Mouse (Mus musculus) hindbrain, postnatal 0 days (tissue): Measurements from ENCODE around the gene Cc2d1a. TPM values are rescaled to one million over a fixed set of nuclear protein-coding genes. Genes with fewer than 3 reads are reported as not detected.

Experiments used
- ATAC-seq: fragments of 200-750 bp; cut with Nextera tagmentation; 2 replicates; pipeline ENCODE4 v1.8.0; 2017; ENCODE audit warnings: mild to moderate bottlenecking, moderate TSS enrichment, moderate library complexity
- DNase-seq: peaks from one replicate; pipeline ENCODE4 v3.0.0-alpha.2; 2015; ENCODE audit warnings: low spot score
- H3K27ac ChIP-seq: fragments of 300-500 bp; sonication (generic); 2 replicates; pipeline ENCODE4 v1.5.1; 2014; ENCODE audit warnings: mild to moderate bottlenecking
- H3K27me3 ChIP-seq: fragments of 300-500 bp; sonication (generic); 2 replicates; pipeline ENCODE4 v1.6.1; 2014; ENCODE audit warnings: low read length, mixed read lengths; ENCODE audit not compliant: insufficient read depth
- H3K36me3 ChIP-seq: fragments of 300-500 bp; sonication (generic); 2 replicates; pipeline ENCODE4 v1.6.1; 2014; ENCODE audit warnings: low read length, mixed read lengths; ENCODE audit not compliant: insufficient read depth
- H3K4me1 ChIP-seq: fragments of 300-500 bp; sonication (generic); 2 replicates; pipeline ENCODE4 v1.6.1; 2014; ENCODE audit warnings: antibody characterized with exemption, low read length, mixed read lengths; ENCODE audit not compliant: insufficient read depth
- H3K4me2 ChIP-seq: fragments of 300-500 bp; sonication (generic); 2 replicates; pipeline ENCODE4 v1.6.1; 2014; ENCODE audit warnings: low read depth, mild to moderate bottlenecking, low read length, moderate library complexity, mixed read lengths
- H3K4me3 ChIP-seq: fragments of 300-500 bp; sonication (generic); 2 replicates; pipeline ENCODE4 v1.5.1; 2014; ENCODE audit warnings: low read length
- H3K9ac ChIP-seq: fragments of 300-500 bp; sonication (generic); replicated peaks from 2 replicates; pipeline ENCODE4 v1.6.1; 2014; ENCODE audit warnings: mild to moderate bottlenecking, low read length, moderate library complexity, mixed read lengths
- H3K9me3 ChIP-seq: fragments of 300-500 bp; sonication (generic); 2 replicates; pipeline ENCODE4 v1.6.1; 2016; ENCODE audit warnings: low read length, mixed read lengths
- CTCF ChIP-seq: IDR thresholded peaks from 2 replicates; pipeline ENCODE4 v1.5.1; 2016; ENCODE audit warnings: antibody characterized with exemption, control low read depth, low read depth
- WGBS: fragments of 180-500 bp; shearing (Covaris S2); extraction: QIAGEN DNeasy Blood & Tissue Kit; methylation state at CpG from one replicate; pipeline ENCODE4 v1.1.7; 2014; 5-methylcytosine and 5-hydroxymethylcytosine counted together
- polyA plus RNA-seq: library from polyadenylated mRNA; unstranded; fragments of >200 nt; fragmentation: Nextera tagmentation; extraction: Ambion mirVana; gene quantifications from 2 replicates; pipeline ENCODE4 v1.2.1, GENCODE M21; 2015
- total RNA-seq: library from RNA; depleted of rRNA; stranded (reverse); fragments of >200 nt; gene quantifications from 2 replicates; pipeline ENCODE4 v1.2.3, GENCODE M21; 2014

Gene Cc2d1a
- total and polyA plus RNA-seq, 2 experiments from 2014 or later, result 47.1 to 66.2 TPM

GRCm38 (mm10) chr8:84185117-84185516, 37.4 kb upstream of the Cc2d1a start, which contains the start of gene Nanos3:
Nanos3 (minus strand) TSS chr8:84185217.
- peak within 1 kb of the TSS; percentile 95 for H3K27ac ChIP-seq
- H3K4me2 ChIP-seq, result peak within 1 kb of the TSS; percentile 83
- H3K27me3 ChIP-seq, result no peaks in the 10 kb centered on the region
- H3K9ac ChIP-seq, result peak within 1 kb of the TSS; percentile 98
- H3K4me3 ChIP-seq, result peak within 1 kb of the TSS; percentile 86
- H3K36me3 ChIP-seq, result no peaks in the 10 kb centered on the region
- WGBS, result 96% methylated on average over 7 of the region's 7 CpGs
- no peak for DNase-seq
- TF ChIP-seq CTCF, result no peak
- peaks cover 22% of the 10 kb centered on the region for H3K4me1 ChIP-seq
- ATAC-seq, result no peak
- no peaks in the 10 kb centered on the region for H3K9me3 ChIP-seq

DNA sequence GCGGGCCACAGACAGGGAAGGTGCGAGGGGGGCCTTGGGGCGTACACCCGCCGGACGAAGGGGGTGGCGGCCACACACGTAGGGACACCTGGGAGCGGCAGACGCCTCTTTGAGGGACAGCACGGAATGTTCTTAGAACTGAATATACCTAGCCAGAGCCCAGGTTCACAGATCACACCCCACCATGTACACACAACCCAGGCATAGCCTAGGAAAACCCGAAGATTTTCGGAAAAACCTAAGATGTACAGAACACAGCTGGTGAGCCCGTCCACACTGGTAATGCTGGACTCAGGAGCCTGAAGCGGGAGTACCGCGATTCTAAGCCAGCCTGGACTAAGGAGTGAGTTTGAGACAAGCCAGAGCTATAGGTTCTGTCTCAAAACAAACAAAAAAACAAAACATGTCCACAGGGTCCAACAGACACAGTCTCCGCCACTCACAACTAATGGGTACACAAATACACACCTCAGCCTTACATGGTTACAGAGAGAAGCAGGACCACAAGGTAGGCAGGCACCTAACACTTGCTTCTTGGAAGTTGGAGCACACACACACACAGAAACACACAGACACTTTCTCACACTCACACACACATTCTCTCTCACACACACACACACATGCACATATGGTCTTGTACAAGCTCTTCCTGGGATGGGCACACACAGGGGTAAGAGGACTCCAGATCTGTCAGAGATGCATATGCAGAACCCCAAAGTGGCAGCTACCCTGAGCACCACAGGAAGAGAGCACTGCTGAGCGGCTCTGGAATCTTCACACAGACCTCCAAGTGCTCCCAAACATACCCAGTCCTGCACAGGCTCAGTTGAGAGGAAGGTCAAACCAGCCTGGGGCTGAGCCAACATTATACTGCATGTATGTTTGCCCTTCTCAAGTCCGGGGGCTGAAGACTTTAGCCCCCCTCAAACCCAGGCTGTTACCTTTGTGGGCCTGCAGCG, 36.6 kb upstream of the Cc2d1a start:
- TF ChIP-seq CTCF, result no peak
- Histone ChIP-seq H3K27ac (peak overlapping the region; percentile 95), H3K36me3 (no peaks in the 10 kb centered on the region), H3K4me3 (peak overlapping the region; percentile 86), H3K27me3 (no peaks in the 10 kb centered on the region), H3K9ac (peak overlapping the region; percentile 98), H3K4me2 (peak overlapping the region; percentile 83), H3K4me1 (peaks cover 29% of the 10 kb centered on the region), H3K9me3 (no peaks in the 10 kb centered on the region)
- ATAC-seq (peak; percentile 33), DNase-seq (no peak)
- WGBS, result 18% methylated on average over 21 of the region's 21 CpGs

- TF ChIP-seq CTCF, result no peak
- peak overlapping the region; percentile 83 for H3K4me2 ChIP-seq
- no peaks in the 10 kb centered on the region for H3K9me3 ChIP-seq
- peak overlapping the region; percentile 98 for H3K9ac ChIP-seq
- H3K36me3 ChIP-seq, result no peaks in the 10 kb centered on the region
- DNase-seq, result peak; percentile 76
- peak overlapping the region; percentile 95 for H3K27ac ChIP-seq
- peak; percentile 46 for ATAC-seq
- WGBS, result 1% methylated on average over 71 of the region's 87 CpGs
- H3K4me3 ChIP-seq, result peak overlapping the region; percentile 86
- H3K27me3 ChIP-seq, result no peaks in the 10 kb centered on the region
- peaks cover 29% of the 10 kb centered on the region for H3K4me1 ChIP-seq
Observed at GRCm38 (mm10) chr8:84183261-84184084, 35.7 kb upstream of the Cc2d1a start.

- WGBS, result 34% methylated on average over 4 of the region's 4 CpGs
- Histone ChIP-seq H3K27ac (peak overlapping the region; percentile 95), H3K9me3 (no peaks in the 10 kb centered on the region), H3K27me3 (no peaks in the 10 kb centered on the region), H3K36me3 (no peaks in the 10 kb centered on the region), H3K9ac (peak overlapping the region; percentile 98), H3K4me1 (peaks cover 29% of the 10 kb centered on the region), H3K4me2 (peak overlapping the region; percentile 83), H3K4me3 (peak overlapping the region; percentile 86)
- ATAC-seq, result 0 out of 2 replicates have a peak, but pooled peaks have one; percentile 19
- DNase-seq, result no peak
- TF ChIP-seq CTCF, result no peak
Observed at GRCm38 (mm10) chr8:84182833-84183232, 35.1 kb upstream of the Cc2d1a start.

- Histone ChIP-seq H3K4me2 (peak overlapping the region; percentile 50), H3K4me3 (peak overlapping the region; percentile 0; the same call in 1 of the 2 replicates), H3K27me3 (no peaks in the 10 kb centered on the region), H3K36me3 (no peaks in the 10 kb centered on the region), H3K4me1 (peaks cover 29% of the 10 kb centered on the region), H3K27ac (peak overlapping the region; percentile 4; the same call in 1 of the 2 replicates), H3K9me3 (no peaks in the 10 kb centered on the region), H3K9ac (peak overlapping the region; percentile 35; the same call in 1 of the 2 replicates)
- no peak for TF ChIP-seq CTCF
- DNase-seq, result peak; percentile 55
- ATAC-seq, result peak; percentile 30
- WGBS, result 4% methylated on average over 16 of the region's 16 CpGs
Observed at GRCm38 (mm10) chr8:84180530-84181190, 32.9 kb upstream of the Cc2d1a start.

DNA sequence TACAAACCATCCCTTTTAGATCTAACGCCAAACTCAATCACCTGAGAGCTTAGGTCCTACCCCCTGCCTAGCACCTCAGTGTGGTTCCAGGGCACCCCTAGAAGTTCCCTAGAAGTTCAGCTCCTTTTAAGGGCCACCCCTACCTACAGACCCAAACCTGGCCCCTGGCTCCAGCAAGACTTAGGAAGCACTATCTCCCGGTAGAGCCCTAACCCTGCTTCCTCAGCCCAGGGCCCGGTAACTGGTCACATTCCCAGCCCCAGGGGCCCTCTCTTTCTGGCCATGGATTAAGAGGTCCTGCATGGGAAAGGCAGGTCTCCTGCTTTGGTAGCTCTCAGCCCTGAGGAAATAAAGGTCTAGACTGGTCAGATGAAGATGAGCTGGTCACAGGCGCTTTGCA, 32.2 kb upstream of the Cc2d1a start:
- Histone ChIP-seq H3K36me3 (no peaks in the 10 kb centered on the region), H3K9me3 (no peaks in the 10 kb centered on the region), H3K4me3 (peak overlapping the region; percentile 0; the same call in 1 of the 2 replicates), H3K4me1 (peaks cover 29% of the 10 kb centered on the region), H3K27me3 (no peaks in the 10 kb centered on the region), H3K27ac (0 out of 2 replicates have a peak overlapping the region, but pooled peaks have one; percentile 4), H3K4me2 (peak overlapping the region; percentile 50), H3K9ac (no peak overlapping the region; the same call in 1 of the 2 replicates)
- TF ChIP-seq CTCF, result no peak
- ATAC-seq (no peak), DNase-seq (no peak)
- WGBS, result 12% methylated on average over 4 of the region's 4 CpGs
